Mouse (Mus musculus): ENCODE results near the gene Rpp14. TPM values are rescaled to one million over a fixed set of nuclear protein-coding genes. Genes with fewer than 3 reads are reported as not detected.

The Rpp14 gene
- polyA plus RNA-seq (2016; fragmentation: Nextera tagmentation; extraction: Ambion mirVana) = 45.0 and 48.0 TPM in 2 replicates

GRCm38 (mm10) chr14:8080165-8080679 lies at the start of gene Rpp14:
Rpp14 (plus strand) TSS chr14:8080367.
- no peaks in the 10 kb centered on the region for H3K9me3 ChIP-seq
- H3K4me1 ChIP-seq = peaks cover 14% of the 10 kb centered on the region; the same call in 1 of the 2 replicates
- peak within 1 kb of the TSS; percentile 86 for H3K4me2 ChIP-seq (replicated peaks)
- under 1% methylated on average over 47 of the region's 47 CpGs for WGBS
- peaks cover 9% of the 10 kb centered on the region for H3K36me3 ChIP-seq
- H3K27ac ChIP-seq = peak within 1 kb of the TSS; percentile 34; the same call in 1 of the 2 replicates
- no peaks in the 10 kb centered on the region for H3K27me3 ChIP-seq (replicated peaks)
- H3K9ac ChIP-seq = peak within 1 kb of the TSS; percentile 61
- H3K4me3 ChIP-seq = peak within 1 kb of the TSS; percentile 67
- ATAC-seq (ENCODE audit: low FRiP score, low read depth) = peak; percentile 96

GRCm38 (mm10) chr14:8030535-8030934 lies 49.6 kb upstream of the Rpp14 start:
- H3K36me3 ChIP-seq = no peaks in the 10 kb centered on the region
- H3K4me3 ChIP-seq = no peak overlapping the region
- no peak overlapping the region for H3K4me2 ChIP-seq (replicated peaks)
- H3K4me1 ChIP-seq = no peaks in the 10 kb centered on the region
- no peak for ATAC-seq (ENCODE audit: low FRiP score, low read depth)
- H3K9me3 ChIP-seq = no peaks in the 10 kb centered on the region
- no peaks in the 10 kb centered on the region for H3K27me3 ChIP-seq (replicated peaks)
- WGBS = 36% methylated on average over 4 of the region's 4 CpGs
- no peak overlapping the region for H3K9ac ChIP-seq
- H3K27ac ChIP-seq = no peak overlapping the region

GRCm38 (mm10) chr14:8032087-8032944 lies 47.9 kb upstream of the Rpp14 start:
- ATAC-seq (ENCODE audit: low FRiP score, low read depth) = no peak
- Histone ChIP-seq H3K27ac (no peak overlapping the region), H3K36me3 (no peaks in the 10 kb centered on the region), H3K4me1 (no peaks in the 10 kb centered on the region), H3K4me2 (replicated peaks) (no peak overlapping the region), H3K9me3 (no peaks in the 10 kb centered on the region), H3K9ac (no peak overlapping the region), H3K4me3 (no peak overlapping the region), H3K27me3 (replicated peaks) (no peaks in the 10 kb centered on the region)
- 73% methylated on average over 13 of the region's 13 CpGs for WGBS

GRCm38 (mm10) chr14:8034561-8034960 lies 45.6 kb upstream of the Rpp14 start:
- Histone ChIP-seq H3K27ac (no peak overlapping the region), H3K36me3 (no peaks in the 10 kb centered on the region), H3K9me3 (no peaks in the 10 kb centered on the region), H3K27me3 (replicated peaks) (no peaks in the 10 kb centered on the region), H3K9ac (no peak overlapping the region), H3K4me1 (no peaks in the 10 kb centered on the region), H3K4me2 (replicated peaks) (no peak overlapping the region), H3K4me3 (no peak overlapping the region)
- ATAC-seq (ENCODE audit: low FRiP score, low read depth) = no peak
- WGBS = 78% methylated on average over 5 of the region's 5 CpGs

- Histone ChIP-seq H3K36me3 (no peaks in the 10 kb centered on the region), H3K4me3 (no peak overlapping the region), H3K4me2 (replicated peaks) (no peak overlapping the region), H3K9ac (no peak overlapping the region), H3K27me3 (replicated peaks) (no peaks in the 10 kb centered on the region), H3K9me3 (no peaks in the 10 kb centered on the region), H3K27ac (no peak overlapping the region), H3K4me1 (no peaks in the 10 kb centered on the region)
- 92% methylated on average over 6 of the region's 6 CpGs for WGBS
- no peak for ATAC-seq (ENCODE audit: low FRiP score, low read depth)
These were observed 44.2 kb upstream of the Rpp14 start for GRCm38 (mm10) chr14:8035951-8036350.

GRCm38 (mm10) chr14:8036406-8036805 lies 43.8 kb upstream of the Rpp14 start:
- no peak for ATAC-seq (ENCODE audit: low FRiP score, low read depth)
- no peak overlapping the region for H3K9ac ChIP-seq
- H3K4me2 ChIP-seq (replicated peaks) = no peak overlapping the region
- WGBS = 80% methylated on average over 5 of the region's 5 CpGs
- no peaks in the 10 kb centered on the region; the same call in 1 of the 2 replicates for H3K36me3 ChIP-seq
- H3K4me1 ChIP-seq = no peaks in the 10 kb centered on the region
- H3K27ac ChIP-seq = no peak overlapping the region
- H3K9me3 ChIP-seq = no peaks in the 10 kb centered on the region
- H3K27me3 ChIP-seq (replicated peaks) = no peaks in the 10 kb centered on the region
- H3K4me3 ChIP-seq = no peak overlapping the region

- Histone ChIP-seq H3K27ac (no peak overlapping the region), H3K4me1 (no peaks in the 10 kb centered on the region), H3K36me3 (peaks cover 2% of the 10 kb centered on the region; the same call in 1 of the 2 replicates), H3K9ac (no peak overlapping the region), H3K4me2 (replicated peaks) (no peak overlapping the region), H3K27me3 (replicated peaks) (no peaks in the 10 kb centered on the region), H3K4me3 (no peak overlapping the region), H3K9me3 (no peaks in the 10 kb centered on the region)
- WGBS = 88% methylated on average over 5 of the region's 5 CpGs
- ATAC-seq (ENCODE audit: low FRiP score, low read depth) = no peak
These were observed 42.0 kb upstream of the Rpp14 start for GRCm38 (mm10) chr14:8038150-8038549.

GRCm38 (mm10) chr14:8038791-8039448 lies 41.2 kb upstream of the Rpp14 start:
- Histone ChIP-seq H3K27ac (no peak overlapping the region), H3K27me3 (replicated peaks) (no peaks in the 10 kb centered on the region), H3K4me3 (no peak overlapping the region), H3K9ac (no peak overlapping the region), H3K9me3 (no peaks in the 10 kb centered on the region), H3K36me3 (peaks cover 2% of the 10 kb centered on the region; the same call in 1 of the 2 replicates), H3K4me1 (no peaks in the 10 kb centered on the region), H3K4me2 (replicated peaks) (no peak overlapping the region)
- ATAC-seq (ENCODE audit: low FRiP score, low read depth) = no peak
- WGBS = 84% methylated on average over 7 of the region's 7 CpGs

- no peak for ATAC-seq (ENCODE audit: low FRiP score, low read depth)
- no peak overlapping the region for H3K4me2 ChIP-seq (replicated peaks)
- no peaks in the 10 kb centered on the region for H3K9me3 ChIP-seq
- no peak overlapping the region for H3K4me3 ChIP-seq
- H3K27me3 ChIP-seq (replicated peaks) = no peaks in the 10 kb centered on the region
- 83% methylated on average over 3 of the region's 3 CpGs for WGBS
- no peak overlapping the region for H3K27ac ChIP-seq
- no peak overlapping the region for H3K9ac ChIP-seq
- no peaks in the 10 kb centered on the region for H3K4me1 ChIP-seq
- peaks cover 2% of the 10 kb centered on the region; the same call in 1 of the 2 replicates for H3K36me3 ChIP-seq
These were observed 40.0 kb upstream of the Rpp14 start for GRCm38 (mm10) chr14:8040179-8040578.

GRCm38 (mm10) chr14:8040911-8041678 lies 39.1 kb upstream of the Rpp14 start:
- peaks cover 6% of the 10 kb centered on the region; the same call in 1 of the 2 replicates for H3K36me3 ChIP-seq
- H3K9me3 ChIP-seq = no peaks in the 10 kb centered on the region
- H3K9ac ChIP-seq = no peak overlapping the region
- H3K4me1 ChIP-seq = no peaks in the 10 kb centered on the region
- no peaks in the 10 kb centered on the region for H3K27me3 ChIP-seq (replicated peaks)
- 88% methylated on average over 12 of the region's 12 CpGs for WGBS
- H3K4me2 ChIP-seq (replicated peaks) = no peak overlapping the region
- no peak overlapping the region for H3K27ac ChIP-seq
- ATAC-seq (ENCODE audit: low FRiP score, low read depth) = no peak
- no peak overlapping the region for H3K4me3 ChIP-seq

- WGBS = 87% methylated on average over 2 of the region's 2 CpGs
- Histone ChIP-seq H3K27me3 (replicated peaks) (no peaks in the 10 kb centered on the region), H3K27ac (no peak overlapping the region), H3K4me3 (no peak overlapping the region), H3K9me3 (no peaks in the 10 kb centered on the region), H3K4me1 (no peaks in the 10 kb centered on the region), H3K9ac (no peak overlapping the region), H3K36me3 (peaks cover 13% of the 10 kb centered on the region), H3K4me2 (replicated peaks) (no peak overlapping the region)
- ATAC-seq (ENCODE audit: low FRiP score, low read depth) = no peak
These were observed 38.0 kb upstream of the Rpp14 start for GRCm38 (mm10) chr14:8042120-8042519.

GRCm38 (mm10) chr14:8042577-8042976 lies 37.6 kb upstream of the Rpp14 start:
- Histone ChIP-seq H3K9ac (no peak overlapping the region), H3K9me3 (no peaks in the 10 kb centered on the region), H3K27me3 (replicated peaks) (no peaks in the 10 kb centered on the region), H3K27ac (no peak overlapping the region), H3K36me3 (peaks cover 17% of the 10 kb centered on the region), H3K4me2 (replicated peaks) (no peak overlapping the region), H3K4me3 (no peak overlapping the region), H3K4me1 (no peaks in the 10 kb centered on the region)
- no peak for ATAC-seq (ENCODE audit: low FRiP score, low read depth)
- WGBS = 92% methylated on average over 9 of the region's 9 CpGs
